In genomic region chr5:99415049-99415448, GRCm38 (mm10) we compare ENCODE assay signal across 18 mouse cellular contexts.
"Had no signal": no experiment of that assay in that cellular context is flagged by ENCODE, and none has a peak within 500 bp of the region (broad histone marks: within the 10 kb centered on the region; RNA-seq: fewer than 3 reads in every experiment).

No protein-coding gene starts in this region.

- H3K9ac ChIP-seq: liver, embryonic 13.5 days; midbrain, embryonic 12.5 days; stomach, embryonic 15.5 days had no signal

- H3K4me1 ChIP-seq: liver, embryonic 13.5 days; midbrain, embryonic 12.5 days; stomach, embryonic 15.5 days had no signal

- H3K9me3 ChIP-seq: liver, embryonic 13.5 days; midbrain, embryonic 12.5 days; stomach, embryonic 15.5 days had no signal

- H3K27me3 ChIP-seq: liver, embryonic 13.5 days; stomach, embryonic 15.5 days had no signal

- DNase-seq: kidney, adult 18-20 months; kidney, adult 9 months; kidney, postnatal 14 days; kidney, postnatal 4 days; liver, embryonic 13.5 days; lung, adult 2 months; lung, postnatal 14 days; lung, postnatal 4 days; right cerebral cortex, adult 18-20 months; right cerebral cortex, postnatal 14 days; right cerebral cortex, postnatal 4 days; spleen, adult 18-20 months; thymus, postnatal 25 days had no signal

- H3K27ac ChIP-seq: left cerebral cortex, adult 2 months; liver, embryonic 13.5 days; midbrain, embryonic 12.5 days; stomach, embryonic 15.5 days had no signal

- H3K4me2 ChIP-seq: liver, embryonic 13.5 days; midbrain, embryonic 12.5 days; stomach, embryonic 15.5 days had no signal

- H3K36me3 ChIP-seq: liver, embryonic 13.5 days; midbrain, embryonic 12.5 days; stomach, embryonic 15.5 days had no signal

- ATAC-seq: intestine, embryonic 16.5 days; midbrain, embryonic 16.5 days had no signal

- H3K4me3 ChIP-seq: left cerebral cortex, adult 2 months; liver, embryonic 13.5 days; midbrain, embryonic 12.5 days; stomach, embryonic 15.5 days had no signal
